Mouse (Mus musculus): ENCODE results near the gene Erfe.

Erfe gene

GRCm38 (mm10) chr1:91366215-91367108, at the start of gene Erfe:
TSS of gene Erfe (plus strand) at chr1:91366430.
- peak; percentile 69 for DNase-seq

GRCm38 (mm10) chr1:91317656-91318055, 48.6 kb upstream of the Erfe start:
- DNase-seq, result no peak

DNA sequence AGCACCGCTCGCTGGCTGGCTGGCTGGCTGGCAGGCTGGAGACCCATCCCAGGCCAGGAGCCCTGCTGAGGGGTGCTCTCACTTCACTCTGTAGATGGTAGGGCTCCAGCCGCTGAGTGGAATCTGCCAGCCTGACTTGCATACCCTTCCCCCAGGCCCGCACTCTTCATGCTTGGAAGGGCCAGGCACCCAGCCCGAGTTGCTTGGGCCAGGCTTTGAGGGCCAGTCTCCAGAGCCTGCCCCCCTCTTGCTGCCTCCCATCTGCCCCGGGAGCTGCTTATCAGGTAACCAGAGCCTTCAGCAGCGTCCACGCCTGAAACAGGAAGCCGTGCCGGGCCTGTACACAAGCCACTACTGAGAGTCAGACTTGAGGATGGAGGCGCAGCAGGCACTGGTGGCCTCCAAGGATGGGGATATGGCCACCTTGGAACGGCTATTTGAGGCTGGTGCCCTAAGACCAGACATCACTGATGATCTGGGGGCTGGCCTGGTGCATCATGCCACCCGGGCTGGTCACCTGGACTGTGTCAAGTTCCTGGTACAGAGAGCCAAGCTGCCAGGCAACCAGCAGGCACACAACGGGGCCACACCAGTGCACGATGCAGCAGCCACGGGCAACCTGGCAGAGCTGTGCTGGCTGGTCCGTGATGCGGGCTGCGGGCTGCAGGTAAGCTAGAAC, 44.3 kb upstream of the Erfe start, which contains the start of gene Espnl:
Gene Espnl (plus strand): TSS at position 316 of the 679 bp plus-strand sequence.
- no peak for DNase-seq

DNA sequence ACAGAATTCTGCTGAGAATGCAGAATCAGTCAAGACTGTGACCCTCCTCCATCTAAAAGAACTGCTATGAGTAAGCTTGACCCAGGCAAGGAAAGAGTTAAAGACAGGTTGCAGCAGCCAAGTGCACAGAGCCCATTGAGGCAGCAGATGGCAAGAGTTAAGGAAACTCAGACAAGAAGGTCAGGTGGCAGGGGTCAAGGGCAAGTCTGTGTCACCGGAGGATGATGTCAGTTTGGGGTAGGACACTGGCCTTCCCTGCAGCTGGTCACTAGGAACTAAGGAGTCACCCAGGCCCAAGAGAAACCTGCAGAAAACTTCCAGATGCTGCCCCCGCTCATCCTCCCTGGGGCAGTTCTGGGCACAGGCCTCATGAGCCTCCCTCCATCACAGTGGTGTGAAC, 41.6 kb upstream of the Erfe start:
- DNase-seq, result no peak

- no peak for DNase-seq
Measured at GRCm38 (mm10) chr1:91325488-91326042, 40.7 kb upstream of the Erfe start.

DNA sequence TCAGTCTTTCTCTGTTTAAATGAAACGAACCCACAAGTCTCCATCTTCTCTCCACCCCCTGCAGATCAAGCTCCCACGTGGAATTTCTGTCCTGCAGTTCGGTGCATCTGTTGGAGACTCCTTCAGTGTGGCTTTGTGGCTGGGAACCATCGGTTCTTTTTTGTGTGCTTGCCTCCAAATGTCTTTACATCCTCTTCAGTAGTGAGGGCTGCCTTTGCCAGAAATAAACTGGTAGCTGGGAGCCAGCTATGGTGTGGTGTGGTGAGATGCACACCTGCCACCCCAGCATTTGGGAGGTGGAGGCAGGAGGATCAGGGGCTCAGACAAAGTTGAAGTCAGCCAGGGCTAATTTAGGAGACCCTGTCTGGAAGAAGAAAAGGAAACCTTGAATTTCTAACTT, 34.1 kb upstream of the Erfe start:
- DNase-seq, result no peak

GRCm38 (mm10) chr1:91333582-91333981, 32.6 kb upstream of the Erfe start:
- no peak for DNase-seq

DNA sequence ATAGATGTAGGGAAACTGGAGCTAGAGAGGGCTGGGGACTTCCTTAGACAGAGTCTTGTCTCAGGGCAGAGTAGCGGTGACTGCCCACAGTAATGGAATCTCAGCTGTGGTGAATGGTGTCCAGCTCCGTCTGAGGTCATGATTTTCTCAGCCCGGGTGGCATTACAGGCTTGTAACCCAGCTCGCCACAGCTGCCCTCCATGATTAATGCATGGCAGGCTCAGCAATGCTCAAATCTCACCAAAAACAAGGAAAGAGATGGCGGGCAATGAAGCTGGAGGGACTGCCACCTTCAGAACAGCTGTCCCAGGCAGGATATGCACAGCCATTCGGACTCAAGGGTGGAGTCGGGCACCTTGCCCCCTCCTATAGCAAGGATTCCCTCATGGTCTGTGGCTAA, 28.9 kb upstream of the Erfe start:
- no peak for DNase-seq

GRCm38 (mm10) chr1:91344001-91344400, 22.2 kb upstream of the Erfe start:
- DNase-seq, result no peak

GRCm38 (mm10) chr1:91344921-91345685, 21.1 kb upstream of the Erfe start:
- DNase-seq, result no peak

GRCm38 (mm10) chr1:91346892-91347291, 19.3 kb upstream of the Erfe start:
- peak; percentile 76 for DNase-seq

DNA sequence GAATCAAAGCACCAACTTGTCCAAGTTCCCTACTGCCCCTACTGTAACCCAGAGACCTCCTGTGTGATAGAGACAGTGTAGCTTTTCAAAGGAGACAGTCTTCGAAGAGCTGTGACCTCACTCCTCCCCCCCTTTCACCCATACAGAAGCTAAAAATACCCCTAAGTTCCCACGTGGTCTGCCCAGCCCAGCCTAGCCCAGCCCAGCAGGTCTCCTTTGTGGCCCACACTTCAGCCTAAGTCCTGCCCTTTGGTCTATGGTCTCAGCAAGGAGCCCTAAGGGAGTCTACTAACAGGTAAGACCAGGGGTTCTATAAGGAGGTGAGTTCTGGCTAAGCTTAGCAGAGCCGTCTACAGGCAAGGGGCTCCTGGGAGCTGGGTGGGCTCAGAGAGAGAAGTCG, 15.4 kb upstream of the Erfe start, which contains the start of gene Klhl30:
Gene Klhl30 (plus strand): TSS at position 176 of the 400 bp plus-strand sequence.
- no peak for DNase-seq

GRCm38 (mm10) chr1:91351249-91351648, 15.0 kb upstream of the Erfe start:
- DNase-seq, result no peak

- DNase-seq, result no peak
Measured at GRCm38 (mm10) chr1:91352277-91352676, 14.0 kb upstream of the Erfe start.

DNA sequence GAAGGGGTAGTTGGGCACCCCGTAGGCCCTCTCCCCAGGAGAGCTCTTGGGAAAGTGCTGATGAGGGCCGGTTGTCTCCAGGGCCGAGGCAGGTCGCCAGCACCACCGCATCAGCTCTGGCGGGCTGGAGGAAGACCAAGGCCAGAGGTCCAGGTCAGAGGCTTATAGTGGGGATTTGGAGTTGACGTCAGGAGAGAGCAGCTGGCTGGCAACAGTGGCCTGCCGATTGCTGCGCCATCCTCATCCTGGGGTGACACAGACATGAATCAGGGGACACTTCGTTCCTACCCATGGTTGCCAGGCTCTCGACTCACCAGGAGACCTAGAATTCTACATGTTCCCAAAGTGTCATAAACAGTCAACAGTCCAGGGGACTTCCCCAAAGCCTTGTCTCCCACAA, 10.1 kb upstream of the Erfe start:
- DNase-seq, result no peak

DNA sequence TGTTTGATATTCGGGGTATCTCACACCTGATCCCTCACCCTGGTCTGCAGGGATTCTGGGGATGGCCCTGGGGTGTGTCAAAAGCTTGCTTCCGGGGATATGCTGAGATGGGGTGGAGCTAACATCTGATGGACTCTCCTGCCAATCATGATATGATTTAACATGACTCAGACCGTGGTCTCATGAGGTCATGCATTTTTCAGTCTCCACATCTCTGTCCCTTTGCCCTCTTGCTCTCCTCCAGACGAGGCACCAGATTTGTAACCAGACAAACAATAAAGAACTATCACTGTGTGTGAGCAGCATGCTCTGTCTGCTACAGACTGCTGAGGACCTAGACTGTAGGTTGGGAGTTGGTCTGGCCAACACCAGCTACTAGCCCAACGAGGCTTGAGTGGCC, 4.1 kb upstream of the Erfe start:
- DNase-seq, result no peak

- no peak for DNase-seq
Measured at GRCm38 (mm10) chr1:91364822-91365644, 1.2 kb upstream of the Erfe start.

DNA sequence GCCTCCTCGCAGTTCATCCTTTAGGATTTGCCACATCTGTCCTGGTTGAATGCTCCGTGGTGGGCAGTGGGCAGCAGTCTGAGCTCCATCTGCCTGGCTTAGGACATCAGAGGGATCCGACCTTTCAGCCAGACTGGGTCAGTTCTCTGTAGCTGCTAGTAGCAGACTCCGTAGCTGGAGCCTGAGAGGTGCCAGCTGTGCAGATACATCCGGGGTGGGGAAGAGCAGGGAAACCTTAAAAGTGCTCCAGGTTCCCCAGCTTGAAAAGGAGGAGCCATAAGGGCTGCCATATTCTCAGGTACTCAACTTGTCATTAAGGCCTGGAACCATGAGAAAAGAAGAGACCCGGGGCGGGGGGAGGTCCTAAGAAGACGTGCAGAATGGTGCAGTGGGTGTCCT, 415 bp upstream of the Erfe start:
- no peak for DNase-seq

DNA sequence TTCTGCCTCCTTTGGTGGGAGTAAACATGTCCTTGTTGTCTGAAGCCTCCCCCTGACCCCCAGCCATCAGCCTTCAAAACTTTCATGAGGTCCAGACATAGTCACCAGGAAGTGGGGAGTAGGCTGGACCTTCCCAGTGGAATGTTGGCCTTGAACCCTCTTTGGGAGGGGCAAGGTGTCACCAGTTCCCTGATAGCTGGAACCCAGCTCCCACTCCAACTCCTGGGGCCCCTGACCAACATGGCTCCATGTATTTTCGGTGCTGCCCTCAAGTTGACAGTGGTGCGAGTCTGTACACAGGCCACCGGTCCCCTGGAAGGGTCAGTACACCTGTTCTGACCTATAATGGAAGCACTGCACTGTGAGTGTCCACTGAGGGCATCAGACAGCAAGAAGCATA, 1.1 kb downstream of the Erfe start:
- DNase-seq, result no peak

DNA sequence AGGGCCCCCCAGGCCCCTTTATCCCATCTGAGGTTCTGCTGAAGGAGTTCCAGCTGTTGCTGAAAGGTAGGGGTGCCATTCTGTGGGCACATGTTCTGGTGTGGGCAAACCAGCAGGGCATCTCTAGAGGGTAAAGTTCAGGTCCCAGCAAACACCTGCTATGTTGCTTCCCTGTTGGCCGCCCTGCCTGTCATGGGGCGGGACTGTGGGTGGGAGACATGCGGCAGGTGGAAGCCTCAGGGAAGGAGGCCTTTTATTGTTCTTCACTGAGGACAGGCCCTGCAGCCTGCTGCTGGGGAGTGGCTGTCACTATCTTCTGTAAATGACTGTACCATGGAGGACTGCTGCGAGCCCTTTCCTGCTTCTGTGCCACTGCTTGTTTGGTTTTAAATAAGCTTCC, 3.2 kb downstream of the Erfe start:
- DNase-seq, result no peak

DNA sequence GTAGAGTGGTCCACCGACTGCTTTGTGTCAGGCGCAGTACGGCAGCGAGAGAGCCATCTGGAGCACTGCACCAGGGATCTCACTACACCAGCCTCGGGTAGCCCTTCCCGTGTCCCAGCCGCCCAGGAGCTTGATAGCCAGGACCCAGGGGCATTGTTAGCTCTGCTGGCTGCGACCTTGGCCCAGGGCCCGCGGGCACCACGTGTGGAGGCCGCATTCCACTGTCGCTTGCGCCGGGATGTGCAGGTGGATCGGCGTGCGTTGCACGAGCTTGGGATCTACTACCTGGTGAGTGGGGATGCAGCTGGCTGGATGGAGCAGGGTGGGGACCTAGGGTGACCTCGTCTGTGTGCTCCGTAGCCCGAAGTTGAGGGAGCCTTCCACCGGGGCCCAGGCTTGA, 3.8 kb downstream of the Erfe start:
- no peak for DNase-seq

DNA sequence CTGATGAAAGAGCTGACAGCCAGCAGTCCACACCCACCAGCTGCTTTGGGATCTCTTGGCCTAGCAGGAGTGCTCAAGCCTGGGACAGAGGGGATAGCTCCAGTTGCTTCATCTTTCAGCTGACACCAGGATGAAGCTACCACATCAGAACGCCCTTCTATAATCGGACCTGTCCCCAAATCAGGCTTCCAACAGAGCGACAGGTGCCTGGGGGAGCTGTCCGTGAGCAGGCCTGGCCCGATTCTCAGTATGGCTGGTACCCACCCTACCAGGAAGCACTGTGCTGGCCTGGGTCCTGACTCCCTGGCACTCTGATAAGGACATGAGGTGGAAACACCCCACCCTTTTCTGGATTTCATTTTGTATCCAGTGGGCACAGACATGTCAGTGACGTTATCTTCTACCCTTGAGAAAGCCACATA, 7.2 kb downstream of the Erfe start:
- DNase-seq, result no peak
